Mouse (Mus musculus) forebrain, embryonic 16.5 days (tissue): ENCODE results near the gene Hcfc2. TPM values are rescaled to one million over a fixed set of nuclear protein-coding genes. Genes with fewer than 3 reads are reported as not detected.

Source experiments
- polyA plus RNA-seq: library from polyadenylated mRNA; unstranded; fragments of >200 nt; fragmentation: Nextera tagmentation; extraction: Ambion mirVana; gene quantifications from 2 replicates; pipeline ENCODE4 v1.2.1, GENCODE M21; 2015

Gene Hcfc2
- polyA plus RNA-seq, 1 experiment from 2014 or later: 54.6 TPM

Other genes with a start within 250 kb of the Hcfc2 start
- gene Gm1553, start 203.5 kb upstream of the Hcfc2 start, polyA plus RNA-seq: not detected in 2 replicates
- gene 1190007I07Rik, start 72.9 kb upstream of the Hcfc2 start, polyA plus RNA-seq: 30.5 and 35.9 TPM in 2 replicates
- gene Tdg, start 66.3 kb upstream of the Hcfc2 start, polyA plus RNA-seq: 219 and 244 TPM in 2 replicates
- 3.1 TPM in 2 replicates for gene Glt8d2, start 5.5 kb upstream of the Hcfc2 start, polyA plus RNA-seq
- 60.1 and 72.9 TPM in 2 replicates for gene Nfyb, start 68.0 kb downstream of the Hcfc2 start, polyA plus RNA-seq
- 157 and 179 TPM in 2 replicates for gene Txnrd1, start 137.8 kb downstream of the Hcfc2 start, polyA plus RNA-seq
- gene Eid3, start 170.5 kb downstream of the Hcfc2 start, polyA plus RNA-seq: 0.37 TPM in 2 replicates